Mouse (Mus musculus) retina, postnatal 1 day (tissue): Measurements from ENCODE around the gene 2310061I04Rik.
"Not testable (repeated sequence)": the region's sequence is repeated elsewhere in the genome, so short reads cannot be mapped to it uniquely, and the experiment has no call there.

ENCODE experiments used
- DNase-seq: peaks from one replicate; pipeline ENCODE4 v3.0.0-alpha.2; 2012

Gene 2310061I04Rik

DNA sequence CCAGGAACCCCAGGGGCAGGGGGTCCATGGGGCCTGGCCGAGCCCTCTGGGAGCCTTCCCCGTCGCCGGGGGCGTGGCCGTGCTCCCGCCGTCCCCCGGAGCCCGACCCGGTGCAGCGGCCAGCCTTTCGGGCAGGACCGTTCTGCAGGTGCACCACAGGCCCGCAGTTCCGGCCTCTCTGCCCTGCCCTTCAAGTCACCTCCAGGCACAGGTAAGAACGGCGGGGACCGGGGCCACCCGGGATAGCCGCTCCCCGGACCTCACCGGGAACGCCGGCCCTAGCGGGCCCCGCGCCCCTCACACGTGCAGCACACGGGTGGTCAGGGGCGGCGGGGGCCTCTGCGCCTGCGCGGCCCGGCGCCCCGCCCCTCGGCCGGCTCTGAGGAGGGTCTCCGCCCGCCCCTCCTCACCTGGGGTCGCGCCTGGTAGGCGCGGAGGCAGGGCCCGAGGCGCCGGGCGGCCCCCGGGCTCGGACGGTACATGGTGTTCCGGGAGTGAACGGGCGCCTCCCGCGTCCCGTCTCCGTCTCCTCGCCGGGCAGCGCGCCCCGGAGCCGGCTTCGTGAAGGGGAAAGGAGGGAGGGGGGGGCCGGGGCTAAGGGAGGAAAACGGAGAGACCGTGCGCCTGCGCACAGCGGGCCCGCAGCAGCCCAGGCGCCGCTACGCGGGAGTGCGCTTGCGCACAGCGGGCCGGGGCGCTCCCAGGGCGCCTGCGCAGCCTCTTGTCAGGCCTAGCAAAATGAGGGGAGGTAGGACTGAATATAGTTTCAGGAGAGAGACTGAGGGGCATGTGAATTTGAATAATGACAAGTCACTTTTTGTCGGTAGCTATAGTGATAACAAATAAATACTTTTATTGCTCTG, at the start of gene 2310061I04Rik:
TSS of gene 2310061I04Rik (minus strand) at position 651 of the 863 bp plus-strand sequence.
- peak; percentile 96 for DNase-seq

DNA sequence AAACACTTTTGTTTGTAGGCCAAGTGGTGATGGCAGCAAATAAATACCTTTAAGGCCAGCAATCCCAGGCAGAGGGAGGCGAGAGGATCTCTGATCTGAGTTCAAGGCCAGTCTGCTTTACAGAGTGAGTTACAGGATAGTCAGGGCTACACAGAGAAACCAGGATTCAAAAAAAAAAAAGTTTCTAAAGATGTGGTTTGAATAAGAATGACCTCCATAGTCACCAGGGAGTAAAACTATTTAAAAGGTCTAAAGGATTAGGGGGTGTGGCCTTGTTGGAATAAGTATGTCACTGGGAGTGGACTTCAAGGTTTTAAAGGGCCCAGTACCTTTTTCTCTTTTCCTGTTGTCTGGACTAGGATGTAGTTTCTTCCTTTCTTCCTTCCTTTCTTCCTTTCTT, 42.7 kb upstream of the 2310061I04Rik start:
- no peak for DNase-seq

DNA sequence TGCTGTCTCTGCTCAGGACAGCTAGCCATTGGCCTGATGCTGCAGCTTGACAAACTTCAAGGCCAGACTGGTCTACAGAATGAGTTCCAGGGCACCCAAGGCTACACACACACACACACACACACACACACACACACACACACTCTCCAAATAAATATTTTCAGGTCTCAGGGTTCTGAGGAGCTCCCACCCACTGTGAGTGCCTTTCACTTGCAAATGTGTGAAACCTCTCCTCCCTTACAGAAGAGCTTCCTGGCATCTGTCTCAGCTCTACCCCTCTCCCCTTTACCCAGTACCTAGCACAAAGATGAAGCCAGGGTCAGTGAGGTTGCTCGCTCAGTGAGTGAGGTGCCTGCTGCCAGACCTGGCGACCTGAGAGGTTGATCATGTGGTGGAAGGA, 41.9 kb upstream of the 2310061I04Rik start:
- no peak for DNase-seq

DNA sequence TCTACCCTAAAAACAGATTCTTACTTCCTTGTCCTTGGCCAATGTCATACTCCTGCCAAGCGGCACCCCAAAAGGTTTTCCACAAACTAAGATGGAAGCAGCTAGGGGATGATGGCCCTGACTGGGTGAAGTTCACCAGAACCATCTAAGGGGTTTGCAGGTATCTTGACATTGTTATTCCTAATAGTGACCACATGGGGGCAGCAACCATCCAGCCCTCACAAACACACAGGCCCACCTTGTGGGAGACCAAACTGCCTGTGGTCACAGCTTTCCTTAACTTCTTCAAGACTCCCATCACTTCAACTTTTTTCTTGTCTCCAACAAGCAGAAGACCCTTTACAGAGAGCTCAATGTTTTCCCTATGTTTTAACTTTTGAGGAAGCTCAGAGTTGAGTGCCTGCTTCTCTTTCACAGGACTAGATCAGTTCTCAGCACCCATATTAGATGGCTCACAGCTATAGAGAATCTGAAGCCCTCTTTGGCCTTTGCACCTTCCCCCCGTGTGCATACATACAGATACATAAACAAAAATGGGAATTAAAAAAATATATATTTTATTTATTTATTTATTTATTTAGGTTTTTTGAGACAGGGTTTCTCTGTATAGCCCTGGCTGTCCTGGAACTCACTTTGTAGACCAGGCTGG, 40.6 kb upstream of the 2310061I04Rik start:
- peak; percentile 76 for DNase-seq

DNA sequence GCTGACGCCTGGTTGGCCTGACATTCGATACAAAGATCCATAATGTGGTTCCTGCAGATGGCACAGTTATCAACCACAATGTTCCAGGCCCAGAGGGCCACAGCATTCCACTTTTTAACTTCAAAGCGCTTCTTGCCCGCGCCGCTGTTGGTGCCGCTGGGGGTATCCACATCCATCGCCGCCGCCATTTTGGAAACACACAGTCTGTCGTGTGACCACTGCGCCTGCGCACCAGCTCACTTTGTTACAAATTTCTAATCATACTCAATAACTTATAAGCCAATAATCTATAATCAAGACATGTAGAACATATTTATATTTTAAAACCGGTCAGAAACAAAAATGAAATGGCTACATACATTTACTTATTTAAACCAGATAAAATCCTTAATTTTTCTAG, 38.5 kb upstream of the 2310061I04Rik start:
- not testable (repeated sequence) for DNase-seq

DNA sequence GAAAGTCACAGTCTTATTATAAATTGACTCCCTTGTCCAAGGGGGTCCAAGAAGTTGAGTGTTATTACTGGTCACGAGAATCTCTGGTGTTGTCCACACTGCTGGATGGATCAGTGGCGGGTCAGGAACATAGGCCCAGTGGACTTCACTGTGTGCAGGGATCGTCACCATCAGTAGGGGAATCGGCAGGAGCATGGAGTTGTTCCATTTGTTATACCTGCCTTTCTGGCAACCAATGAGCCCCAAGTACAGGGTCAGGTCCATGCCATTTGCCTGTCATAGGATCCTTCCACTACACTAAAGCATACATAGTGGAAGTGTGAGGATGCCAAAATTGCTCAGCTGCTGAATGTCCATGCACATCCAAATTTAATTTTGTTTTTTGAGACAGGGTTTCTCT, 35.4 kb upstream of the 2310061I04Rik start:
- no peak for DNase-seq

DNA sequence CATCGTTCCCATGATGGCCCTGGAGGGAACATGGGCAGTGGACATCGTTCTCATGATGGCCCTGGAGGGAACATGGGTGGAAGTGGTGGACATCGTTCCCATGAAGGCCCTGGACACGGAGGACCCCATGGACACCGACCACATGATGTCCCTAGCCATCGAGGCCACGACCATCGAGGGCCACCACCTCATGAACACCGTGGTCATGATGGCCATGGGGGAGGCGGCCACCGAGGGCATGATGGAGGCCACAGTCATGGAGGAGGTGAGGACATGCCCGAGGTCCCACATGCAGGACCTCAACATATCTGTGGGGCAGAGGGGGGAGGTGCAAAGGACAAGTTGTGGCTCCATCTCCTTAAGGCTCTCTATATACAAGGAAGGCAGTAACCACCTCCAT, 33.4 kb upstream of the 2310061I04Rik start:
- no peak for DNase-seq

DNA sequence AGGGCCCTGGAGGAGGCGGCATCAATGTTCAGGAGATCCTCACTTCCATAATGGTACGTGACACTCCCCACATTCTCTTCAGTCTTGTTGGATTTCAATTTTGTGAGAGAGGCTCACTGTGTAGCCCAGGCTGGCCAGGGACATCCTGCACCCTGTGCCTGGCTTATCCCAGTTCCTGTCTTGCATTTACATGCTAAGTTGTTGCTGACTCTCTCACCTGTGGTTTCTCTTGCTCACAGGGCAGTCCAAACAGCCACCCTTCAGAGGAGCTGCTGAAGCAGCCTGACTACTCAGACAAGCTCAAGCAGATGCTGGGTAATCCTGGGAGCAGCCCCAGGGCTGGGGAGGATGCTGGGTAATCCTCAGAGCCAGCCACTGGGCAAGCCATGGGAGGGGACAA, 32.3 kb upstream of the 2310061I04Rik start:
- no peak for DNase-seq

DNA sequence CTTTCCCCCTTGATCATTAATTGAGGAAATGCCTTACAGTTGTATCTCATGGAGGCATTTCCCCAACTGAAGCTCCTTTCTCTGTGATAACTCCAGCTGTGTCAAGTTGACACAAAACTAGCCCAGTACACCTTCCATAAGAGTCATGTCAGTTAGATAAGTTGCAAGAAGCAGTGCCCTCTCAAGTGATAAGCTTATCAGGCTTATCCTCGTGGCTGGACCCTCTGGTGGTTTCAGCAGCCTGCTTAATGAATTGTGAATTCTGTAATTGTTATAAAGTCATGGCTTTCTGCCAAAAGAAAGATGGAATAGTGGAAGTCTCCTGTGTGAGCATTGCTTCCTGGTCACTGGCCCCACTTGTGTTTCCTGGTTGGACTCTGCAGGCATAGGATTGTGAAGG, 30.2 kb upstream of the 2310061I04Rik start:
- DNase-seq = no peak

DNA sequence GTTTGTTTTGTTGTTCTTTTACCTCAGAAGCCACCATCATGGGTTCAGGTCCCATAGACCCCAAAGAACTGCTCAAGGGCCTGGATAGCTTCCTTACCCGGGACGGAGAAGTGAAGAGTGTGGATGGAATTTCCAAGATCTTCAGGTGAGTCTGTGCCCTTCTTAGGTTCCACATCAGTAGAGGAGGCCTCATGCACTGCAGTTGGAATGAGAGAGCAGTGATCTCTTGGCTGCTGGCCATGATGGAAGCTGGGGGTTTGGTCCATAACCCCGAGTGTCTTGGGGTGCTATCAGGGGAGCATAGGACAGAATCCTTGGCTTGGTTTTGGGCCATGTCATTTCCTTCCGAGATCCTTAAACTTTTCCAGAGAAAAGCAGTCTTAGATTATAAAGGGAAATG, 26.1 kb upstream of the 2310061I04Rik start:
- no peak for DNase-seq

DNA sequence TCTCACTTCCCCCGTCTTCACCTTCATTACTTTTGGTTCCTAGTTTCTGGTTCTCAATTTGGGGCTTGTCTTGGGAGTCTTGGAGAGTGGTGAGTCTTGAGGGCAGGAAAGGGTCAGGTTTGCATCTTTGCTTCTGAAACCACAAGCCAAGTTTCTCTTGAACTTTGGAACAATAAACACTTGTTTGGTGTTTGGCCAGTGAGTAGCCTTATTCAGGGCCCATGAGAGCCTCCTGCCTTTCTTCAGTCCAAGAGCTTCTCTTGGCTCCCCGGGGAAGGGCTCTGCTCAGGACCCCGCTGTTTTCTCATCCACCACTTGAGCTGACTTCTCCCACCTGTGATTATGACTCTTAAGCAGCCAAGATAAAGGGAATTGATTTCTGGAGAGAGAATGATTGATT, 25.3 kb upstream of the 2310061I04Rik start:
- DNase-seq = no peak

DNA sequence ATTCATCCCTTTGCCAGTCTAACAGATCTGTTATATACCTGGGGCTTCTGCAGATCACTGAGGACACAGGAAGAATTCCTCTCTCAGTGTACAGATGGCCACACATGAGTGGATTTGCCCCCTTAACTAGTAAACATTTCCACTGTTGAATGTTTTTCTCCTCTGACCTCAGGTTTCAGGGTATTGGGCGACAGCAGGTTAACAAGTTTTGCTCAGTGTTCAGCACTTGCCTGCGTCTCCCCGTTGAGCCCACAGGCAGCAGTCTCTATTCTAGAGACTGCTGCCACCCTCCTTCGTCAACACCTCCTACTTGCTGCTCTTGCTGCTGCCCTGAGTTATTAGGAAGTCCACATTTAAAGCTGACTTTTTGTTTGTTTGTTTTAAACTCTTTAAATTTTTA, 24.5 kb upstream of the 2310061I04Rik start:
- DNase-seq = no peak

DNA sequence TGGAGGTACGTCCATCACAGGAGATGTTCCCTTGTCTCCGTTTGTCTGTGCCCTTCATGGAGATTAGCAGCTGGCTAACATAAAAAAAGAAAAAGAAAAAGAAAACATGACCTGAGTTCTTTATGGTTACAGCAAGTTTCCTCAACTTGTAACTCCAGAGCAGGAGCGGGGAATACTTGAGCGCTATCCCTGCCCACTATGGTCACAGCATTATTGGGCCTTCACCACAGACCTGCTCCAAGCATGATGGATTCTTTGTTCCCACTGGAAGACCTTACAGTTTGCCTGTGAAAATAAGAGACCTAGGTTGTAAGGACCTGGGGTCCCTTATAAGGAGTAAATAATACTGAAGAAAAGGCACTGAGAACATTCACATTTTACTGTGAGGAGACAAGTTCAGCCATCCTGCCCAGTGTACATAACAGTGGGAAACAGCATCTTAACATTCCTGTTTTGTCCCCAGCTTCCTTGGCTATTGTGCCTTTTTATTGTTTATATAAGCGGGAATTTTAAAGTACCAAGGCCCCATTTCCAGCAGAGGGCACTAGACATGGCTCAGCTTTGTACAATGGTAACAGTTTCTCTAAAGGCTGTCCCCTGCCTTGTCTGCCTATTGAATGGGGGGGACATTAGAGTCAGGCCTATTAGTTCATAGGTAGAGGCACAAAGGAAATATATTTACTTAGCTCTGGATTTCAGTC, 23.8 kb upstream of the 2310061I04Rik start:
- peak; percentile 71 for DNase-seq

DNA sequence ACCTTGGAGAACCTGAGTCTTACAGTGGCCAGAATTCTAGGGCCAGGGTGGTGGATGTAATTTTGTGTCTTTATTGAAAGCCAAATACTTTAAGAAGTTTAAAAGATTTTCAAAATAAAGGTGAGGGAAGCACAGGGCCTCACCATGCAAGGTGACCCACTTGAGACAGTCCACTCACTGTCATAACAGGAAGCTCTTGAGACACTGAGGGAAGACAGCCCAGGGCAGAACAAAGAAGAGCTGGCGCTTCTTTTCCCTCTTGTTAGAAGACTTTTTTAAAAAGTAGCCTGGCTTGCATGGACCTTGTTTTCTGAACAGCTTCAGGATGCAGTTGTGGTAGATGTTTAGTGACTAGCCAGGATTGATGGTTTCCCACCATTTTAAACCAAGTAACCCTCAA, 23.2 kb upstream of the 2310061I04Rik start:
- no peak for DNase-seq

DNA sequence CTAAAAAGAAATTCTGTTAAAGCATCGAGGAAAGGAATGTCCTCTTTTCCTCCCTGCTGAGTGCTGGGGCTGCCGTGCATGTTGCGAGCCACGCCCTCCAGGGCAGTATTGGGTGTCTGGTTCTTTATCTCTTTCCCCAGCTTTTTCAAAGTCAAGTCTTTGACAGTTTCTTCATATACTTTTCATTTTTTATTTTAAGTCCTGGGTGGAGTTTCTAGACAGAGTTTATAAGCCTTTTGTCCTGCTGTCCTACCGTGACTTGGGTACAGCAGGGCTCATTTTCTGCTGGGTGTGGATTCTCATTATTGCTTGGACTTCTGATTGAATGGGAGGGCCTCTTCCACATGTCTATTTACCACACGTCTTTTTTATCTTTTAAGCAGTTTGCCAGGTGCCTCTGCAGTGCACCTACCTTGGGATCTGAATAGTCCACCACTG, 22.7 kb upstream of the 2310061I04Rik start:
- no peak for DNase-seq

DNA sequence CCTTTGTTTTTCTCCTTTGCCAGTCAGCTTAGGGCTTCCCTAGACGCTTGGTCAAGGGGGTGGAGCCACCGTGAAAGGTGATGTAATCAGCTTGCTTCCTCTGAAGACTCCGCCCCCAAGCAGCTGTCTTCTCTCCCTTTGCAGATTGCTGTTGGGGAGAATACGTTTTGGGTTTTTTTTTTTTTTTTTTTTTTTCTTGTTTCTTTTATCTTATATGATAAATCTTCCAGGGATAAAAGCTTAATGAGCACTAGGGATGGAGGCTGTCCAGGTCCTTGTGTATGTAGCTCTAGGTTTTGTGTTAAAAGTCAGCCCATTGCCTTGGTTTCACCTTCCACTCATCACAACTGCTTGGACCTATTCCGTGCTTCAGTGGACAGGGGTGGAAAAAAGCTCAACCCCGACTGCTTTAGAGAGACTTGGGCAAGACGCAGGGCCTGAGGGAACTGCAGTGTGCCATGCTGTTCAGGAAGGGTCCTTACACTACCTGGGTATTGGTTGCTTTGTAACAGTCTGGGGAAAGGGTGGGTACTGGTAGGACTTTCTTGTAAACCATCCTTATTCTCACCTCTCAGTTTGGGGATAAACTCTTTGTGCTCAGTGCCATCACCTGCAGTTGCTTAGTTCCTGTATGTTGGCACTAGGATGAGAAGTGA, 22.0 kb upstream of the 2310061I04Rik start:
- DNase-seq = peak; percentile 98

DNA sequence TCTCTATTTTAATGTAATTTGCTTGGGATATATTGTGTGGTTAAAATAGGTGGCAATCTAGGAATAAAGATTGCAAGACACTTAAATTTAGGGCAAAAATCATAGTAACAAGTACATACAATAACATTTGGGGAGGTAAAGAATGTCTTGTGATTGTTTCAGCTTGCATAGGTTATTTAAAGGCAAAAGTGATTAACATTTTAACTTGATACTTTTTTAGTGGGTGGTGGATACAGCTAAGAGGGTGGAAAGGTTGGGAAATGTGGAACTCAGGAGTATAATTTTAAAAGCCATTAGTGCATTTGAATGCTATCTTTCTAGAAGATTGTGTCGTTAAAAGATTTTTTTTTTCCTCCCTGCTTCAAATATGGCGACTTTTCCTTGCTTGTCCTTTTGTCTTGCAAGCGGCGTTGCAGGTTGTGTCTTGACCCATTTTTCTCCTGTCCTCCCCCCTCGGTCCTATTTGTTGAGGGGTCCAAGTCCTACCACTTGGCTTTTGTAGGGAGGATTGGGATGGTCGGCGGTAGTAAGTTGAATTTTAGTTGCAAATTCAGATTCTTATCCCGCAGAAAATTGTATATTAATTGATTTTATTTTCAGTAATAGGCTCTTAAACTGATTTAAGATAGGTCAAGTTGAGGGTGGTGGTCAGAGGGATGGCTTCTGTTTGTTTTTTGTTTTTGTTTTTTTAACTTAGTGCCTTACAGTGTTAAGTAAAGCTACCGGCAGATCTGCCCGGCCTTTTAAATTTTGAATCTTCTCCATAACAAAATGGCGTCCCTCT, 21.2 kb upstream of the 2310061I04Rik start:
- DNase-seq = peak; percentile 85

DNA sequence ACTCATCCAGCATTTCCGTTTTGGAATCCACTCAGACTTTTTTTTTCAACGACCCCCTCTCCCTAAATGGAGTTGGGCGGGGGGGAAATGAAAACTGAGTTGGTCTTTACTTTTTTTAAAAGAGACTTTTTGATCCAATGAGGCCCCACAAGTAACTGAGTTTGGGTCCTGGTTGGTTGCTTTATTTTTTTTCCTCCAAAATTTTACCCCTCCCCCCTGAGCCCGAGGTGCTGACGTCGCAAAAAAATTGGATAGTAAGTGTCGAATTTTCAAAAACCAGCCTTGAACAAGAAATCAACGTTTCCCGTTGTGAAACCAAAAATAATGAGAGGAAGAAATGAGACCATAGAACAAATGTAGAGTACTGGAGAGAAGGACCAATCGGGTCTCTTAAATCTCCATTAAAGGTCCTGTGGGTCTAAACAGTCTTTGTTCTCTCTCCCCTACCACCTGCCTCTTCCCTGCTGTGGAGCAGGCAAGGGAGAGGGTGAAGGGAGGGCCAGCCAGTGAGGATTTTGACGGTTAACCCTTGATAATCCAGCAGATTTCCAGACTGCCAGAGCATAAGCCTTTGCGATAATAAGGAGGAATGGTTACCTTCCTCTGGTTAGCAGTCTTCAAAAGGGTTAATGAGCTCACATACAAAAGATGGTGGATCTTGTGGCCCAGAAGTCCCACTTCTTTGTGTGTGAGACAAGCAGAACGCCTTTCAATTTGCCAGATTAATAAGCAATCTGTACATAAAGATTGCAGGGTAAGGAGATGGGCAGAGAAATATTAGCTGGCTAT, 20.4 kb upstream of the 2310061I04Rik start:
- DNase-seq = peak; percentile 96

DNA sequence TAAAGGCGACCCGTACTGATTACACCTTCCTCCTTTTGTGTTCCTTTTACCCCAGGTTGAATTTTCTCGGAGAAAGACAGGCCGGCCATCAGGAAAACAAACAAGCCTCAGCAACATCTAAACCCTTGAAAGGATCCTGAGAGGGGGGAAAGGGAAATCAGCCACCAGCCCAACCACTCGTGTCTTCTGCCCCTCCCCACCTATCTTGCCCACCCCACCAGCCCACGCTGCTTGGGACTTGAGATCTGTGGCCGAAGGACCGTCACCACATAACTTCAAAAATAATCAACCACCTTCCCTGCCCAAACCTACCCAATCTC, 19.9 kb upstream of the 2310061I04Rik start:
- no peak for DNase-seq

DNA sequence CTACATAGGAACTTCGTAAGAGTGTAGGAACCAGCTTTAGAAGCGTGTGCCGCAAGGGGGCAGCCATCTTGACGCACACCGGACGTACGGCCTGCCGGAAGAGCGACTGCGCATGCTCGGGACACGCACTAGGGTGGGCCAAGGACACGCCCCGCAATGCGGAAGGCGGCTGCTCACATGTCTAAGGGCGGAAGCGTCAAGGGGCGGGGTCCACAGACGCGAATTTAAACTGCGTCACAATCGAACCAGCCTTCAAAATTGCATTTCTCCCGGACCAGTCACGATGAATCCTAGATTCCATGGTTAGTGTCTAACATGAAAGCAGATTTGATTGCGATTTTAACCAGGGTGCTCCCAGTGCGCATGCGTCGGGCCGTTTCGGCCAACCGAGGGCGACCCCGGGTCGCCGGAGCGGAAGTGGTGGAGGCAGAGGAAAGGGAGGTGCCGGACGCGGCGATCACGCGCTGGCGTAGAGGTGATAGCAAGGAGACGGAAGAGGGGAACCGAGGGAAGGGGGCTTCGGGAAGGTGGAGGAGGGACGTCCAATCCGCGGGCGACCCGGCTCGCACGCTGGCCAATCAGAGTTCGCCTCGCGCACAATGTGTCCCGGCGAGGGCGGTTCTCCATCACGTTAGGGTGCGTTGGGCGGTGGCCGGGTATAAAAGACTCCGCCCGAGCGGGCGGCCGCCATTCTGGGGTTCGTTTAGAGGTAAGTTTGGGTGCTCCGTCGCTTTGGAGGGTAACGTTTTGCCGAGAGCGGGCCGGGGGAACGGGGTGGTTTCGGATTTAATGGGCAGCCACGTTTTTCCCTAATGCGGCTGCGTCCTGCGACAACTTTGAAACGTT, 19.3 kb upstream of the 2310061I04Rik start, which contains the start of the genes Mrps18b and Ppp1r10:
TSS of gene Mrps18b (minus strand) at position 93 of the 846 bp plus-strand sequence.
TSS of gene Ppp1r10 (plus strand) at position 138 of the 846 bp plus-strand sequence.
- peak; percentile 100 for DNase-seq
